Mouse (Mus musculus) CH12.LX (cell line): ENCODE data around the gene Arvcf. TPM values are rescaled to one million over a fixed set of nuclear protein-coding genes. Genes with fewer than 3 reads are reported as not detected.

Experiments
- DNase-seq: peaks from one replicate; pipeline ENCODE4 v3.0.0-alpha.2; 2013; ENCODE audit errors: extremely low read depth
- H3K27ac ChIP-seq: 2 replicates; pipeline ENCODE4 v1.5.1; 2012; ENCODE audit warnings: low read depth, mild to moderate bottlenecking, control low read depth, moderate library complexity; ENCODE audit not compliant: insufficient read depth
- H3K27me3 ChIP-seq: replicated peaks from 2 replicates; pipeline ENCODE3; 2012; ENCODE audit warnings: inconsistent platforms
- H3K36me3 ChIP-seq, 2 experiments: replicated peaks in 1 of 2; 2 replicates each; pipeline versions ENCODE3 to v1.6.1; 2012; ENCODE audit warnings: inconsistent platforms in 1 of 2, low read length in 1 of 2, mild to moderate bottlenecking in 1 of 2, mixed read lengths in 1 of 2, moderate library complexity in 1 of 2; ENCODE audit not compliant: control insufficient read depth in 1 of 2, insufficient read depth in 1 of 2
- H3K4me1 ChIP-seq, 2 experiments: 2 replicates each; pipeline ENCODE4 v1.6.1; 2012; ENCODE audit warnings: inconsistent platforms in 1 of 2, moderate library complexity in 1 of 2; ENCODE audit not compliant: insufficient read depth in 2 of 2, control insufficient read depth in 1 of 2
- H3K4me2 ChIP-seq: 2 replicates; pipeline ENCODE4 v1.6.1; 2012; ENCODE audit warnings: low read depth, mild to moderate bottlenecking, control low read depth; ENCODE audit not compliant: poor library complexity, insufficient read depth, severe bottlenecking
- H3K4me3 ChIP-seq, 3 experiments: fragments of 150-350 bp in 1 of 3; sonication (generic) in 1 of 3; replicated peaks in 1 of 3; 2 replicates each; pipeline versions ENCODE3 to v1.5.1; 2011 to 2012; ENCODE audit warnings: low read depth in 2 of 3, low read length in 2 of 3, mild to moderate bottlenecking in 2 of 3, moderate library complexity in 2 of 3, control low read depth in 1 of 3, improper control_type of control experiment in 1 of 3, inconsistent platforms in 1 of 3, mixed read lengths in 1 of 3; ENCODE audit not compliant: poor library complexity in 1 of 3
- H3K79me2 ChIP-seq: replicated peaks from 2 replicates; pipeline ENCODE4 v1.6.1; 2012; ENCODE audit warnings: mild to moderate bottlenecking, moderate library complexity; ENCODE audit not compliant: control insufficient read depth, poor library complexity, insufficient read depth, severe bottlenecking; ENCODE audit errors: extremely low read depth
- H3K9ac ChIP-seq: 2 replicates; pipeline ENCODE4 v1.6.1; 2012; ENCODE audit warnings: low read depth, mild to moderate bottlenecking, control low read depth, moderate library complexity; ENCODE audit not compliant: insufficient read depth
- H3K9me3 ChIP-seq: replicated peaks from 2 replicates; pipeline ENCODE3; 2012; ENCODE audit warnings: low read length, inconsistent platforms, mixed read lengths
- BHLHE40 ChIP-seq: IDR thresholded peaks from 2 replicates; pipeline ENCODE4 v1.6.1; 2011; ENCODE audit warnings: mild to moderate bottlenecking, low read depth, low read length, improper control_type of control experiment
- CHD1 ChIP-seq: IDR thresholded peaks from 2 replicates; pipeline ENCODE4 v1.6.1; 2012; ENCODE audit warnings: low read depth, low read length, improper control_type of control experiment, inconsistent platforms
- CTCF ChIP-seq, 2 experiments: IDR thresholded peaks in 1 of 2; conservative IDR thresholded peaks in 1 of 2; 2 replicates each; pipeline ENCODE4 v1.5.1; 2011 to 2012; ENCODE audit warnings: low read depth in 2 of 2, low read length in 2 of 2, improper control_type of control experiment in 1 of 2, inconsistent platforms in 1 of 2, mild to moderate bottlenecking in 1 of 2, moderate library complexity in 1 of 2
- E2F4 ChIP-seq: IDR thresholded peaks from 2 replicates; pipeline ENCODE4 v1.6.1; 2011; ENCODE audit warnings: low read depth, low read length, improper control_type of control experiment; ENCODE audit not compliant: insufficient replicate concordance
- ELF1 ChIP-seq: IDR thresholded peaks from 2 replicates; pipeline ENCODE4 v1.6.1; 2014; ENCODE audit warnings: low read depth, mild to moderate bottlenecking, inconsistent platforms, low read length, improper control_type of control experiment
- EP300 ChIP-seq: IDR thresholded peaks from 2 replicates; pipeline ENCODE4 v1.6.1; 2011; ENCODE audit warnings: low read length, improper control_type of control experiment
- GABPA ChIP-seq: IDR thresholded peaks from 2 replicates; pipeline ENCODE4 v1.6.1; 2012; ENCODE audit warnings: low read depth, low read length, improper control_type of control experiment, inconsistent platforms; ENCODE audit not compliant: insufficient replicate concordance
- HCFC1 ChIP-seq: IDR thresholded peaks from 2 replicates; pipeline ENCODE4 v1.6.1; 2012; ENCODE audit warnings: low read depth, mild to moderate bottlenecking, inconsistent platforms, low read length, improper control_type of control experiment
- IRF4 ChIP-seq: IDR thresholded peaks from 2 replicates; pipeline ENCODE4 v1.6.1; 2014; ENCODE audit warnings: low read depth, mild to moderate bottlenecking, inconsistent platforms, low read length, improper control_type of control experiment
- JUN ChIP-seq: IDR thresholded peaks from 2 replicates; pipeline ENCODE4 v1.6.1; 2011; ENCODE audit warnings: low read depth, mild to moderate bottlenecking, low read length, improper control_type of control experiment, moderate library complexity; ENCODE audit not compliant: insufficient read depth
- JUND ChIP-seq: conservative IDR thresholded peaks from 2 replicates; pipeline ENCODE4 v1.6.1; 2011; ENCODE audit warnings: low read depth, low read length, improper control_type of control experiment
- KAT2A ChIP-seq: IDR thresholded peaks from 2 replicates; pipeline ENCODE4 v1.6.1; 2012; ENCODE audit warnings: low read length, improper control_type of control experiment, inconsistent platforms; ENCODE audit not compliant: insufficient replicate concordance
- MAX ChIP-seq: IDR thresholded peaks from 2 replicates; pipeline ENCODE4 v1.6.1; 2011; ENCODE audit warnings: low read length, improper control_type of control experiment
- MAZ ChIP-seq: IDR thresholded peaks from 2 replicates; pipeline ENCODE4 v1.6.1; 2012; ENCODE audit warnings: low read depth, mild to moderate bottlenecking, inconsistent platforms, low read length, improper control_type of control experiment, moderate library complexity
- PAX5 ChIP-seq: IDR thresholded peaks from 2 replicates; pipeline ENCODE4 v1.6.1; 2012; ENCODE audit warnings: low read length, inconsistent platforms, mixed read lengths
- RAD21 ChIP-seq: IDR thresholded peaks from 2 replicates; pipeline ENCODE4 v1.6.1; 2011; ENCODE audit warnings: low read depth, mild to moderate bottlenecking, low read length, improper control_type of control experiment, moderate library complexity
- RCOR1 ChIP-seq: conservative IDR thresholded peaks from 2 replicates; pipeline ENCODE4 v1.6.1; 2012; ENCODE audit warnings: low read depth, mild to moderate bottlenecking, inconsistent platforms, low read length, improper control_type of control experiment
- SIN3A ChIP-seq: IDR thresholded peaks from 2 replicates; pipeline ENCODE4 v1.6.1; 2012; ENCODE audit warnings: low read length, improper control_type of control experiment, inconsistent platforms
- SMC3 ChIP-seq: IDR thresholded peaks from 2 replicates; pipeline ENCODE4 v1.6.1; 2011; ENCODE audit warnings: low read depth, low read length, improper control_type of control experiment
- UBTF ChIP-seq: IDR thresholded peaks from 2 replicates; pipeline ENCODE4 v1.6.1; 2012; ENCODE audit warnings: low read depth, mild to moderate bottlenecking, inconsistent platforms, low read length, improper control_type of control experiment, moderate library complexity
- USF1 ChIP-seq: IDR thresholded peaks from 2 replicates; pipeline ENCODE4 v1.6.1; 2014; ENCODE audit warnings: low read depth, mild to moderate bottlenecking, inconsistent platforms, low read length, improper control_type of control experiment
- USF2 ChIP-seq: conservative IDR thresholded peaks from 2 replicates; pipeline ENCODE4 v1.6.1; 2011; ENCODE audit warnings: low read depth, low read length, improper control_type of control experiment
- ZC3H11A ChIP-seq: IDR thresholded peaks from 2 replicates; pipeline ENCODE4 v1.6.1; 2012; ENCODE audit warnings: low read depth, mild to moderate bottlenecking, inconsistent platforms, low read length, improper control_type of control experiment
- ZKSCAN1 ChIP-seq: IDR thresholded peaks from 2 replicates; pipeline ENCODE4 v1.6.1; 2012; ENCODE audit warnings: low read depth, inconsistent platforms, low read length, improper control_type of control experiment, borderline replicate concordance
- ZNF384 ChIP-seq: IDR thresholded peaks from 2 replicates; pipeline ENCODE4 v1.6.1; 2012; ENCODE audit warnings: low read depth, low read length, improper control_type of control experiment, inconsistent platforms
- dilution Hi-C: fragments of 300-500 bp; cut with MboI; formaldehyde crosslinking; loops from 2 replicates; pipeline ENCODE4 v1.14.3; 2020; ENCODE audit warnings: low sequenced_read_pairs; ENCODE audit not compliant: extremely low pct_unique_long_range_greater_than_20kb, extremely low pct_ligation_motif_present
- in situ Hi-C: fragments of 300-500 bp; cut with MboI; formaldehyde crosslinking; loops from 3 replicates; pipeline ENCODE4 v1.14.3; 2019; ENCODE audit warnings: low sequenced_read_pairs, low pct_ligation_motif_present, low pct_unique_long_range_greater_than_20kb, mixed read lengths
- polyA plus RNA-seq: library from polyadenylated mRNA; unstranded; fragments of >175 nt; gene quantifications from 2 replicates; pipeline ENCODE4 v1.2.1, GENCODE M21; 2012; ENCODE audit warnings: low read depth; ENCODE audit not compliant: insufficient read length
- total RNA-seq, 2 experiments: library from RNA; depleted of rRNA; stranded (reverse); fragments of 300-350 nt in 1 of 2; fragments of >200 nt in 1 of 2; gene quantifications; 2 replicates each; pipeline ENCODE4 v1.2.3; 2012 to 2014

The Arvcf gene
- total and polyA plus RNA-seq, 3 experiments = 1.1 to 7.5 (median 3.9) TPM

GRCm38 (mm10) chr16:18426802-18427280, 78.9 kb downstream of the Arvcf start, which contains the start of gene Comt:
Comt (minus strand) TSS chr16:18426852.
- H3K9ac ChIP-seq = peak within 1 kb of the TSS; percentile 84
- no peaks in the 10 kb centered on the region for H3K27me3 ChIP-seq
- dilution Hi-C loops (no loop called here), in situ Hi-C loops (no loop called here)
- no peaks in the 10 kb centered on the region for H3K9me3 ChIP-seq
- H3K27ac ChIP-seq = peak within 1 kb of the TSS; percentile 57
- H3K36me3 ChIP-seq = peaks cover 3 to 51% of the 10 kb centered on the region in 2 experiments
- peak within 1 kb of the TSS; percentile 82 for H3K4me2 ChIP-seq
- H3K4me3 ChIP-seq = peak within 1 kb of the TSS; percentile 78 to 96 (median 96)
- no peak for TF ChIP-seq E2F4
- TF ChIP-seq JUND = no peak
- no peak for TF ChIP-seq ZC3H11A
- TF ChIP-seq MAZ = no peak
- no peak for TF ChIP-seq RCOR1
- peaks cover 16 to 44% of the 10 kb centered on the region in 2 experiments for H3K4me1 ChIP-seq
- no peak for DNase-seq
- H3K79me2 ChIP-seq = peaks cover 6% of the 10 kb centered on the region

GRCm38 (mm10) chr16:18428011-18428515, 80.1 kb downstream of the Arvcf start:
- in situ Hi-C loops (no loop called here), dilution Hi-C loops (no loop called here)
- Histone ChIP-seq H3K36me3 (peaks cover 3 to 44% of the 10 kb centered on the region in 2 experiments), H3K4me2 (no peak overlapping the region), H3K9ac (no peak overlapping the region), H3K9me3 (no peaks in the 10 kb centered on the region), H3K27me3 (no peaks in the 10 kb centered on the region), H3K4me3 (no peak overlapping the region), H3K27ac (no peak overlapping the region), H3K79me2 (peaks cover 6% of the 10 kb centered on the region), H3K4me1 (peaks cover 16 to 44% of the 10 kb centered on the region in 2 experiments)
- TF ChIP-seq IRF4 (no peak), USF2 (no peak), ZNF384 (no peak), ELF1 (no peak), GABPA (no peak), SMC3 (no peak), UBTF (no peak)
- no peak for DNase-seq

- peaks cover 0 to 41% of the 10 kb centered on the region in 2 experiments for H3K36me3 ChIP-seq
Measured at GRCm38 (mm10) chr16:18428516-18429042, 80.6 kb downstream of the Arvcf start.

More at GRCm38 (mm10) chr16:18428516-18429042, 80.6 kb downstream of the Arvcf start:
- Histone ChIP-seq H3K27ac (no peak overlapping the region), H3K4me2 (no peak overlapping the region), H3K4me1 (peaks cover 16 to 38% of the 10 kb centered on the region in 2 experiments)
- TF ChIP-seq ZKSCAN1 (no peak), RAD21 (no peak), ZNF384 (no peak), SIN3A (no peak), MAZ (no peak), UBTF (no peak), BHLHE40 (no peak), PAX5 (no peak), KAT2A (no peak), GABPA (no peak), HCFC1 (no peak), EP300 (no peak), USF2 (no peak), JUN (no peak), CHD1 (no peak), ELF1 (no peak), ZC3H11A (no peak), CTCF (conservative IDR thresholded peaks at IDR 0.05 in 1 of 2, IDR thresholded peaks at IDR 0.05 in 1 of 2; ENCODE audit: low read depth in 2 of 2, low read length in 2 of 2) (no peak), MAX (no peak), USF1 (no peak)
- TF ChIP-seq, all 38 proteins: peak for 0
- Histone ChIP-seq H3K27me3 (no peaks in the 10 kb centered on the region), H3K9ac (no peak overlapping the region), H3K4me3 (no peak overlapping the region), H3K9me3 (no peaks in the 10 kb centered on the region), H3K79me2 (peaks cover 6% of the 10 kb centered on the region)
- DNase-seq = no peak
- in situ Hi-C loops = no loop called here
- dilution Hi-C loops = no loop called here
